Mouse (Mus musculus) cerebellum, adult 2 months (tissue): ENCODE results near the gene Ccdc152.

Experiments used
- CTCF ChIP-seq: fragments of 200-500 bp; IDR thresholded peaks from 2 replicates; pipeline ENCODE4 v1.5.1; 2011; ENCODE audit warnings: low read depth, mild to moderate bottlenecking, control low read depth, low read length, moderate library complexity, borderline replicate concordance; ENCODE audit not compliant: insufficient read depth
- POLR2A ChIP-seq: fragments of 200-500 bp; IDR thresholded peaks from 2 replicates; pipeline ENCODE4 v1.6.1; 2011; ENCODE audit warnings: low read length, control low read depth, borderline replicate concordance; ENCODE audit not compliant: insufficient read depth

DNA sequence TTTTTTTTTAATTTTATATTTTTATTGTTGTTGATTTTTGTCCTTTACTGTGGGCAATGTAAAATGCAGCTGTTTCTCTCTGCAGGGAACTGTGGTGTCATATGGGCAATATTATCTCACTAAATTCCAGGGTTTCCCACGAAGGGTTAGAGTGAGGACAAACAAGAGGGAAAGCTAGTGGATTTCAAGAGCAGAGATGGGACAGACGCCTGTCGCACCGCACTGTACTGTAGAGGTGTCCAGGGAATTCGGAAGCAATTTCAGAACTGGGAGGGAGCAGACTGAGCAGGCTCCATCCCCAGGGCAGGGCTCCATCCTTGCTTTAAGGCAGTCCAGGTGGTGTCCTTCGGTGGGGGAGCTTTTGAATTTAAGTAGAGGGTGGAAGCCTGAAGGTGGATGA is 32.1 kb downstream of the Ccdc152 start:
- no peak for TF ChIP-seq CTCF
- TF ChIP-seq POLR2A, result no peak
